Mouse (Mus musculus) spleen, adult 12 weeks (tissue): ENCODE measurements around the gene Bdh1.
A peak's percentile ranks its signal among the peaks of the same experiment; 100 is the strongest.

ENCODE experiments used
- DNase-seq: peaks from one replicate; pipeline ENCODE4 v3.0.0; 2022; ENCODE audit warnings: low spot score

Bdh1 gene

GRCm38 (mm10) chr16:31501751-31502365 is 79.8 kb downstream of the Bdh1 start:
- no peak for DNase-seq

GRCm38 (mm10) chr16:31506665-31507456 is 84.8 kb downstream of the Bdh1 start:
- DNase-seq = no peak

- no peak for DNase-seq
These were observed 85.3 kb downstream of the Bdh1 start for GRCm38 (mm10) chr16:31507457-31507755.

GRCm38 (mm10) chr16:31507794-31508526 is 85.9 kb downstream of the Bdh1 start:
- peak; percentile 30 for DNase-seq
